Mouse (Mus musculus) neural tube, embryonic 15.5 days (tissue): ENCODE measurements around the gene Igsf21. TPM values are rescaled to one million over a fixed set of nuclear protein-coding genes. Genes with fewer than 3 reads are reported as not detected.

Experiments
- ATAC-seq: fragments of 200-750 bp; cut with Nextera tagmentation; 2 replicates; pipeline ENCODE4 v1.8.0; 2017; ENCODE audit warnings: mild to moderate bottlenecking, moderate TSS enrichment, moderate library complexity; ENCODE audit not compliant: low FRiP score
- H3K27ac ChIP-seq: fragments of 300-500 bp; sonication (generic); replicated peaks from 2 replicates; pipeline ENCODE4 v1.5.1; 2015; ENCODE audit warnings: mild to moderate bottlenecking, inconsistent platforms
- H3K27me3 ChIP-seq: fragments of 300-500 bp; sonication (generic); replicated peaks from 2 replicates; pipeline ENCODE4 v1.6.1; 2015; ENCODE audit warnings: inconsistent platforms
- H3K36me3 ChIP-seq: fragments of 300-500 bp; sonication (generic); 2 replicates; pipeline ENCODE4 v1.6.1; 2015; ENCODE audit warnings: inconsistent platforms
- H3K4me1 ChIP-seq: fragments of 300-500 bp; sonication (generic); 2 replicates; pipeline ENCODE4 v1.6.1; 2015; ENCODE audit warnings: inconsistent platforms
- H3K4me2 ChIP-seq: fragments of 300-500 bp; sonication (generic); 2 replicates; pipeline ENCODE4 v1.6.1; 2015; ENCODE audit warnings: inconsistent platforms, mild to moderate bottlenecking, moderate library complexity
- H3K4me3 ChIP-seq: fragments of 300-500 bp; sonication (generic); replicated peaks from 2 replicates; pipeline ENCODE4 v1.5.1; 2015; ENCODE audit warnings: mild to moderate bottlenecking, inconsistent platforms
- H3K9ac ChIP-seq: fragments of 300-500 bp; sonication (generic); replicated peaks from 2 replicates; pipeline ENCODE4 v1.6.1; 2015; ENCODE audit warnings: mild to moderate bottlenecking, inconsistent platforms
- H3K9me3 ChIP-seq: fragments of 300-500 bp; sonication (generic); replicated peaks from 2 replicates; pipeline ENCODE4 v1.6.1; 2016; ENCODE audit warnings: inconsistent platforms
- WGBS: fragments of 180-500 bp; shearing (Covaris S2); methylation state at CpG from one replicate; pipeline ENCODE4 v1.1.7; 2015; ENCODE audit warnings: mixed read lengths; 5-methylcytosine and 5-hydroxymethylcytosine counted together
- polyA plus RNA-seq: library from polyadenylated mRNA; unstranded; fragments of >200 nt; fragmentation: Nextera tagmentation; extraction: Ambion mirVana; gene quantifications from 2 replicates; pipeline ENCODE4 v1.2.1, GENCODE M21; 2015

The Igsf21 gene
- polyA plus RNA-seq, 1 experiment from 2014 or later = 116 TPM

- 0 out of 2 replicates have a peak, but pooled peaks have one; percentile 46 for ATAC-seq
- 56% methylated on average over 7 of the region's 7 CpGs for WGBS
- H3K27me3 ChIP-seq = no peaks in the 10 kb centered on the region
- no peak overlapping the region for H3K4me3 ChIP-seq
- H3K9ac ChIP-seq = no peak overlapping the region
- no peaks in the 10 kb centered on the region for H3K9me3 ChIP-seq
- H3K27ac ChIP-seq = no peak overlapping the region
- no peaks in the 10 kb centered on the region for H3K36me3 ChIP-seq
- no peak overlapping the region for H3K4me2 ChIP-seq
- peaks cover 24% of the 10 kb centered on the region for H3K4me1 ChIP-seq
Observed at GRCm38 (mm10) chr4:140086192-140086591, 160.4 kb downstream of the Igsf21 start.

GRCm38 (mm10) chr4:140084521-140085011 is 162.0 kb downstream of the Igsf21 start:
- ATAC-seq = no peak
- Histone ChIP-seq H3K9ac (no peak overlapping the region), H3K27me3 (no peaks in the 10 kb centered on the region), H3K4me1 (peaks cover 26% of the 10 kb centered on the region), H3K9me3 (no peaks in the 10 kb centered on the region), H3K27ac (peak overlapping the region; percentile 60; the same call in 1 of the 2 replicates), H3K36me3 (no peaks in the 10 kb centered on the region), H3K4me2 (no peak overlapping the region), H3K4me3 (no peak overlapping the region)
- 44% methylated on average over 11 of the region's 11 CpGs for WGBS

- peaks cover 26% of the 10 kb centered on the region for H3K4me1 ChIP-seq
- no peak for ATAC-seq
- no peak overlapping the region for H3K9ac ChIP-seq
- H3K9me3 ChIP-seq = no peaks in the 10 kb centered on the region
- H3K27ac ChIP-seq = peak overlapping the region; percentile 60; the same call in 1 of the 2 replicates
- whole genome bisulfite sequencing = 79% methylated on average over 5 of the region's 5 CpGs
- H3K27me3 ChIP-seq = no peaks in the 10 kb centered on the region
- no peak overlapping the region for H3K4me2 ChIP-seq
- H3K36me3 ChIP-seq = no peaks in the 10 kb centered on the region
- no peak overlapping the region for H3K4me3 ChIP-seq
Observed at GRCm38 (mm10) chr4:140084064-140084463, 162.5 kb downstream of the Igsf21 start.

- no peak overlapping the region for H3K9ac ChIP-seq
- no peak overlapping the region for H3K4me2 ChIP-seq
- no peak for ATAC-seq
- 89% methylated on average over 5 of the region's 5 CpGs for WGBS
- H3K36me3 ChIP-seq = no peaks in the 10 kb centered on the region
- peak overlapping the region; percentile 59; the same call in 1 of the 2 replicates for H3K27ac ChIP-seq
- H3K27me3 ChIP-seq = no peaks in the 10 kb centered on the region
- H3K4me1 ChIP-seq = peaks cover 32% of the 10 kb centered on the region
- H3K9me3 ChIP-seq = no peaks in the 10 kb centered on the region
- H3K4me3 ChIP-seq = no peak overlapping the region
Observed at GRCm38 (mm10) chr4:140078416-140078815, 168.2 kb downstream of the Igsf21 start.

- no peaks in the 10 kb centered on the region for H3K36me3 ChIP-seq
- no peak overlapping the region for H3K9ac ChIP-seq
- no peaks in the 10 kb centered on the region for H3K27me3 ChIP-seq
- H3K4me1 ChIP-seq = peaks cover 32% of the 10 kb centered on the region
- peak overlapping the region; percentile 59 for H3K27ac ChIP-seq
- no peak for ATAC-seq
- WGBS = 52% methylated on average over 8 of the region's 8 CpGs
- no peak overlapping the region for H3K4me3 ChIP-seq
- H3K9me3 ChIP-seq = no peaks in the 10 kb centered on the region
- H3K4me2 ChIP-seq = no peak overlapping the region
Observed at GRCm38 (mm10) chr4:140077615-140078014, 169.0 kb downstream of the Igsf21 start.

GRCm38 (mm10) chr4:140076852-140077563 is 169.6 kb downstream of the Igsf21 start:
- WGBS = 32% methylated on average over 12 of the region's 12 CpGs
- Histone ChIP-seq H3K4me2 (no peak overlapping the region), H3K36me3 (no peaks in the 10 kb centered on the region), H3K4me3 (no peak overlapping the region), H3K27ac (peak overlapping the region; percentile 59), H3K9me3 (no peaks in the 10 kb centered on the region), H3K9ac (no peak overlapping the region), H3K4me1 (peaks cover 32% of the 10 kb centered on the region), H3K27me3 (no peaks in the 10 kb centered on the region)
- ATAC-seq = peak; percentile 67

GRCm38 (mm10) chr4:140076428-140076827 is 170.2 kb downstream of the Igsf21 start:
- H3K9me3 ChIP-seq = no peaks in the 10 kb centered on the region
- no peak for ATAC-seq
- no peaks in the 10 kb centered on the region for H3K36me3 ChIP-seq
- H3K4me3 ChIP-seq = no peak overlapping the region
- peaks cover 28% of the 10 kb centered on the region for H3K4me1 ChIP-seq
- H3K9ac ChIP-seq = no peak overlapping the region
- H3K27ac ChIP-seq = peak overlapping the region; percentile 59
- 65% methylated on average over 6 of the region's 6 CpGs for WGBS
- H3K27me3 ChIP-seq = no peaks in the 10 kb centered on the region
- H3K4me2 ChIP-seq = no peak overlapping the region

GRCm38 (mm10) chr4:140071047-140071446 is 175.5 kb downstream of the Igsf21 start:
- Histone ChIP-seq H3K4me1 (peaks cover 24% of the 10 kb centered on the region), H3K9ac (no peak overlapping the region), H3K4me3 (no peak overlapping the region), H3K4me2 (no peak overlapping the region), H3K27me3 (no peaks in the 10 kb centered on the region), H3K36me3 (no peaks in the 10 kb centered on the region), H3K27ac (0 out of 2 replicates have a peak overlapping the region, but pooled peaks have one; percentile 13), H3K9me3 (no peaks in the 10 kb centered on the region)
- no peak for ATAC-seq
- 44% methylated on average over 17 of the region's 17 CpGs for WGBS

GRCm38 (mm10) chr4:140070331-140070652 is 176.3 kb downstream of the Igsf21 start:
- Histone ChIP-seq H3K9ac (no peak overlapping the region), H3K4me3 (no peak overlapping the region), H3K4me1 (peaks cover 24% of the 10 kb centered on the region), H3K27me3 (no peaks in the 10 kb centered on the region), H3K36me3 (no peaks in the 10 kb centered on the region), H3K4me2 (no peak overlapping the region), H3K9me3 (no peaks in the 10 kb centered on the region), H3K27ac (peak overlapping the region; percentile 18; the same call in 1 of the 2 replicates)
- ATAC-seq = no peak
- 29% methylated on average over 10 of the region's 10 CpGs for WGBS

GRCm38 (mm10) chr4:140069563-140070330 is 176.8 kb downstream of the Igsf21 start:
- WGBS = 16% methylated on average over 14 of the region's 15 CpGs
- no peak overlapping the region for H3K4me2 ChIP-seq
- H3K9me3 ChIP-seq = no peaks in the 10 kb centered on the region
- H3K4me3 ChIP-seq = no peak overlapping the region
- ATAC-seq = peak; percentile 70; the same call in 1 of the 2 replicates
- no peaks in the 10 kb centered on the region for H3K36me3 ChIP-seq
- H3K27me3 ChIP-seq = no peaks in the 10 kb centered on the region
- H3K27ac ChIP-seq = peak overlapping the region; percentile 23; the same call in 1 of the 2 replicates
- H3K9ac ChIP-seq = no peak overlapping the region
- peaks cover 24% of the 10 kb centered on the region for H3K4me1 ChIP-seq

- Histone ChIP-seq H3K36me3 (no peaks in the 10 kb centered on the region), H3K4me2 (no peak overlapping the region), H3K9me3 (no peaks in the 10 kb centered on the region), H3K9ac (no peak overlapping the region), H3K27me3 (no peaks in the 10 kb centered on the region), H3K4me3 (no peak overlapping the region), H3K4me1 (peaks cover 27% of the 10 kb centered on the region), H3K27ac (no peak overlapping the region)
- ATAC-seq = no peak
- 97% methylated on average over 6 of the region's 6 CpGs for WGBS
Observed at GRCm38 (mm10) chr4:140068468-140068867, 178.1 kb downstream of the Igsf21 start.

GRCm38 (mm10) chr4:140066011-140066410 is 180.6 kb downstream of the Igsf21 start:
- Histone ChIP-seq H3K4me3 (no peak overlapping the region), H3K9ac (no peak overlapping the region), H3K27ac (no peak overlapping the region), H3K27me3 (no peaks in the 10 kb centered on the region), H3K4me1 (peaks cover 25% of the 10 kb centered on the region), H3K9me3 (no peaks in the 10 kb centered on the region), H3K36me3 (no peaks in the 10 kb centered on the region), H3K4me2 (no peak overlapping the region)
- 91% methylated on average over 12 of the region's 12 CpGs for WGBS
- no peak for ATAC-seq
